Mouse (Mus musculus) liver (tissue): ENCODE data around the gene Pfkl.
"Not testable (repeated sequence)": the region's sequence is repeated elsewhere in the genome, so short reads cannot be mapped to it uniquely, and the experiment has no call there.

ENCODE experiments used
- DNase-seq: peaks from one replicate; pipeline ENCODE4 v3.0.0-alpha.2; 2020; ENCODE audit warnings: mixed read lengths

Gene Pfkl

GRCm38 (mm10) chr10:77969973-77970325 lies 39.9 kb downstream of the Pfkl start:
- no peak for DNase-seq

GRCm38 (mm10) chr10:77969274-77969972 lies 40.5 kb downstream of the Pfkl start:
- DNase-seq, result peak; percentile 26

- DNase-seq, result no peak
Measured at GRCm38 (mm10) chr10:77963971-77964370, 45.9 kb downstream of the Pfkl start.

- no peak for DNase-seq
Measured at GRCm38 (mm10) chr10:77962725-77963124, 47.2 kb downstream of the Pfkl start.

- DNase-seq, result not testable (repeated sequence)
Measured at GRCm38 (mm10) chr10:77950468-77950867, 59.4 kb downstream of the Pfkl start.

- no peak for DNase-seq
Measured at GRCm38 (mm10) chr10:77939685-77940084, 70.2 kb downstream of the Pfkl start.
